Mouse (Mus musculus) embryonic facial prominence, embryonic 15.5 days (tissue): ENCODE results near the gene Hist1h4h. TPM values are rescaled to one million over a fixed set of nuclear protein-coding genes. Genes with fewer than 3 reads are reported as not detected.
"Not testable (repeated sequence)": the region's sequence is repeated elsewhere in the genome, so short reads cannot be mapped to it uniquely, and the experiment has no call there.

ENCODE experiments used
- ATAC-seq: fragments of 200-750 bp; cut with Nextera tagmentation; 2 replicates; pipeline ENCODE4 v1.8.0; 2017; ENCODE audit warnings: low read depth, moderate TSS enrichment; ENCODE audit not compliant: insufficient number of reproducible peaks, low FRiP score, low TSS enrichment
- H3K27ac ChIP-seq: fragments of 300-500 bp; sonication (generic); replicated peaks from 2 replicates; pipeline ENCODE4 v1.5.1; 2015; ENCODE audit warnings: mild to moderate bottlenecking, inconsistent platforms
- H3K27me3 ChIP-seq: fragments of 300-500 bp; sonication (generic); 2 replicates; pipeline ENCODE4 v1.6.1; 2015; ENCODE audit warnings: inconsistent platforms
- H3K36me3 ChIP-seq: fragments of 300-500 bp; sonication (generic); 2 replicates; pipeline ENCODE4 v1.6.1; 2015; ENCODE audit warnings: mild to moderate bottlenecking, inconsistent platforms
- H3K4me1 ChIP-seq: fragments of 300-500 bp; sonication (generic); 2 replicates; pipeline ENCODE4 v1.6.1; 2015; ENCODE audit warnings: inconsistent platforms
- H3K4me2 ChIP-seq: fragments of 300-500 bp; sonication (generic); replicated peaks from 2 replicates; pipeline ENCODE4 v1.6.1; 2015; ENCODE audit warnings: mild to moderate bottlenecking, inconsistent platforms
- H3K4me3 ChIP-seq: fragments of 300-500 bp; sonication (generic); replicated peaks from 2 replicates; pipeline ENCODE4 v1.5.1; 2015; ENCODE audit warnings: mild to moderate bottlenecking, inconsistent platforms
- H3K9ac ChIP-seq: fragments of 300-500 bp; sonication (generic); 2 replicates; pipeline ENCODE4 v1.6.1; 2015; ENCODE audit warnings: inconsistent platforms
- H3K9me3 ChIP-seq: fragments of 300-500 bp; sonication (generic); replicated peaks from 2 replicates; pipeline ENCODE4 v1.6.1; 2016; ENCODE audit warnings: inconsistent platforms
- WGBS: fragments of 180-500 bp; shearing (Covaris S2); methylation state at CpG from one replicate; pipeline ENCODE4 v1.1.7; 2015; 5-methylcytosine and 5-hydroxymethylcytosine counted together
- polyA plus RNA-seq: library from polyadenylated mRNA; unstranded; fragments of >200 nt; fragmentation: Nextera tagmentation; extraction: Ambion mirVana; gene quantifications from 2 replicates; pipeline ENCODE4 v1.2.1, GENCODE M21; 2015

The Hist1h4h gene
- polyA plus RNA-seq, 1 experiment from 2014 or later = 6.1 TPM

GRCm38 (mm10) chr13:23525901-23526300 lies 4.9 kb upstream of the Hist1h4h start:
- Histone ChIP-seq H3K9ac (no peak overlapping the region), H3K4me3 (peak overlapping the region; percentile 51), H3K36me3 (no peaks in the 10 kb centered on the region), H3K9me3 (no peaks in the 10 kb centered on the region), H3K4me1 (peaks cover 11% of the 10 kb centered on the region), H3K4me2 (peak overlapping the region; percentile 51), H3K27me3 (no peaks in the 10 kb centered on the region), H3K27ac (no peak overlapping the region)
- ATAC-seq = no peak
- 2% methylated on average over 10 of the region's 10 CpGs for WGBS

- peak overlapping the region; percentile 74 for H3K27ac ChIP-seq
Observed at GRCm38 (mm10) chr13:23526312-23526711, 4.5 kb upstream of the Hist1h4h start.

GRCm38 (mm10) chr13:23529005-23529404 lies 1.8 kb upstream of the Hist1h4h start:
- H3K27ac ChIP-seq = no peak overlapping the region
- no peaks in the 10 kb centered on the region for H3K36me3 ChIP-seq
- H3K4me3 ChIP-seq = no peak overlapping the region
- no peak overlapping the region for H3K9ac ChIP-seq
- peaks cover 26% of the 10 kb centered on the region for H3K4me1 ChIP-seq
- H3K9me3 ChIP-seq = no peaks in the 10 kb centered on the region
- ATAC-seq = no peak
- no peaks in the 10 kb centered on the region for H3K27me3 ChIP-seq
- no peak overlapping the region for H3K4me2 ChIP-seq
- 81% methylated on average over 5 of the region's 5 CpGs for WGBS

More at GRCm38 (mm10) chr13:23526312-23526711, 4.5 kb upstream of the Hist1h4h start:
- H3K4me2 ChIP-seq = peak overlapping the region; percentile 51
- H3K9me3 ChIP-seq = no peaks in the 10 kb centered on the region
- H3K4me1 ChIP-seq = peaks cover 11% of the 10 kb centered on the region
- peak overlapping the region; percentile 44 for H3K9ac ChIP-seq
- ATAC-seq = peak; percentile 54; the same call in 1 of the 2 replicates
- under 1% methylated on average over 17 of the region's 17 CpGs for WGBS
- no peaks in the 10 kb centered on the region for H3K27me3 ChIP-seq
- no peaks in the 10 kb centered on the region for H3K36me3 ChIP-seq
- H3K4me3 ChIP-seq = peak overlapping the region; percentile 51

- H3K4me2 ChIP-seq = peak overlapping the region; percentile 72
- H3K4me1 ChIP-seq = peaks cover 30% of the 10 kb centered on the region
- H3K27ac ChIP-seq = peak overlapping the region; percentile 99
- H3K36me3 ChIP-seq = no peaks in the 10 kb centered on the region
- no peak for ATAC-seq
- peak overlapping the region; percentile 61 for H3K4me3 ChIP-seq
- H3K9me3 ChIP-seq = no peaks in the 10 kb centered on the region
- WGBS = 27% methylated on average over 2 of the region's 2 CpGs
- no peaks in the 10 kb centered on the region for H3K27me3 ChIP-seq
- H3K9ac ChIP-seq = peak overlapping the region; percentile 71; the same call in 1 of the 2 replicates
Observed at GRCm38 (mm10) chr13:23529480-23530165, 1.2 kb upstream of the Hist1h4h start.

GRCm38 (mm10) chr13:23530181-23530900 lies 509 bp upstream of the Hist1h4h start:
- H3K27me3 ChIP-seq = no peaks in the 10 kb centered on the region
- no peaks in the 10 kb centered on the region for H3K36me3 ChIP-seq
- peak overlapping the region; percentile 71 for H3K9ac ChIP-seq
- H3K9me3 ChIP-seq = no peaks in the 10 kb centered on the region
- H3K4me1 ChIP-seq = peaks cover 34% of the 10 kb centered on the region
- H3K4me2 ChIP-seq = peak overlapping the region; percentile 72
- H3K27ac ChIP-seq = peak overlapping the region; percentile 99
- H3K4me3 ChIP-seq = peak overlapping the region; percentile 61
- under 1% methylated on average over 20 of the region's 20 CpGs for WGBS
- no peak for ATAC-seq

- Histone ChIP-seq H3K9ac (0 out of 2 replicates have a peak overlapping the region, but pooled peaks have one; percentile 18), H3K27ac (peak overlapping the region; percentile 99), H3K4me1 (peaks cover 35% of the 10 kb centered on the region), H3K4me2 (peak overlapping the region; percentile 72), H3K27me3 (no peaks in the 10 kb centered on the region), H3K4me3 (peak overlapping the region; percentile 61), H3K36me3 (no peaks in the 10 kb centered on the region), H3K9me3 (no peaks in the 10 kb centered on the region)
- WGBS = 16% methylated on average over 9 of the region's 9 CpGs
- ATAC-seq = no peak
Observed at GRCm38 (mm10) chr13:23532262-23533075, 1.6 kb downstream of the Hist1h4h start.

GRCm38 (mm10) chr13:23533560-23534367 lies 2.9 kb downstream of the Hist1h4h start, which contains the start of gene Hist1h2af:
Gene Hist1h2af, plus strand, starts transcription at chr13:23533906.
- Histone ChIP-seq H3K4me2 (peak within 1 kb of the TSS; percentile 72), H3K4me3 (peak within 1 kb of the TSS; percentile 61), H3K4me1 (peaks cover 34% of the 10 kb centered on the region), H3K27ac (peak within 1 kb of the TSS; percentile 99), H3K9ac (peak within 1 kb of the TSS; percentile 26; the same call in 1 of the 2 replicates)
- H3K27me3 ChIP-seq, H3K36me3 ChIP-seq, H3K9me3 ChIP-seq: not testable (repeated sequence)
- peak; percentile 52 for ATAC-seq
- under 1% methylated on average over 28 of the region's 53 CpGs for WGBS

- H3K27ac ChIP-seq = peak overlapping the region; percentile 92
- ATAC-seq = no peak
- no peaks in the 10 kb centered on the region for H3K36me3 ChIP-seq
- peaks cover 29% of the 10 kb centered on the region for H3K4me1 ChIP-seq
- H3K4me3 ChIP-seq = peak overlapping the region; percentile 61
- H3K4me2 ChIP-seq = peak overlapping the region; percentile 72
- no peaks in the 10 kb centered on the region for H3K9me3 ChIP-seq
- peak overlapping the region; percentile 26; the same call in 1 of the 2 replicates for H3K9ac ChIP-seq
- under 1% methylated on average over 15 of the region's 15 CpGs for WGBS
- H3K27me3 ChIP-seq = no peaks in the 10 kb centered on the region
Observed at GRCm38 (mm10) chr13:23534368-23535131, 3.7 kb downstream of the Hist1h4h start.

- not testable (repeated sequence) for H3K27me3 ChIP-seq, H3K36me3 ChIP-seq, H3K9me3 ChIP-seq
- Histone ChIP-seq H3K27ac (peak within 1 kb of the TSS; percentile 92), H3K4me1 (peaks cover 29% of the 10 kb centered on the region), H3K9ac (peak within 1 kb of the TSS; percentile 35), H3K4me2 (peak within 1 kb of the TSS; percentile 72), H3K4me3 (peak within 1 kb of the TSS; percentile 61)
- ATAC-seq = peak; percentile 90
- WGBS = under 1% methylated on average over 47 of the region's 62 CpGs
Observed at GRCm38 (mm10) chr13:23535137-23536075, 4.6 kb downstream of the Hist1h4h start, which contains the start of gene Hist1h3g. Gene Hist1h3g, plus strand, starts transcription at chr13:23535422.
